Mouse (Mus musculus): ENCODE results near the gene Tec. TPM values are rescaled to one million over a fixed set of nuclear protein-coding genes. Genes with fewer than 3 reads are reported as not detected.

The Tec gene
- polyA plus RNA-seq, 2 experiments from 2014 or later, result 11.5 to 19.9 TPM

DNA sequence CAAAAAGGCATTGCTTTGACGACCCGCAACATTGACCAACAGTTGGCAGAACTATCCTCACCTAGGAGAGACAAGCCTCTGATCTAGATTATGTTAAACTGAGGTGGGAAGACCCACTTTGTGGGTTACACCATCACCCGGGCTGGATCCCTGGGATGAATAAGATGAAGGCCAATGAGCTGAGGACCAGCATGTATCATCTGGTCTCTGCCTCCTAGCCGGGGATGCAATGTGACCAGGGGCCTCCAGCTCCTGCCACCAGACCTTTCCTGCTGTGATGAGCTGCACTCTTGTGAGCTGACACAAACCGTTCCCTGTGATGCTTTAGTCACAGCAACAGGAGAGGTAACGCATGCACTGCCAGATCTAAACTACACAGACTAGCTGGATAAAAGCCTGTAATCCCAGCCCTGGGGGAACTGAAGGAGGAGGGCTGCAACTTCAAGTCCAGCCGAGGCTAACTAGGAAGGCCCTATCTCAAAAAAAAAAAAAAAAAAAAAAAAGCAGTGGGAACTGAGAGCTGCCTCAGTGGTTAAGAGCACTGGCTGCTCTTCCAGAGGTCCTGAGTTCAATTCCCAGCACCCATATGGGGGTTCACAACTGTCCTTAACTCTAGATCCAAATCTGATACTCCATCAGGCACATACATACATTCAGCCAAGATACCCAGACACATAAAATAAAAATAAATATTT is 15.8 kb downstream of the Tec start:
- ATAC-seq, result no peak

DNA sequence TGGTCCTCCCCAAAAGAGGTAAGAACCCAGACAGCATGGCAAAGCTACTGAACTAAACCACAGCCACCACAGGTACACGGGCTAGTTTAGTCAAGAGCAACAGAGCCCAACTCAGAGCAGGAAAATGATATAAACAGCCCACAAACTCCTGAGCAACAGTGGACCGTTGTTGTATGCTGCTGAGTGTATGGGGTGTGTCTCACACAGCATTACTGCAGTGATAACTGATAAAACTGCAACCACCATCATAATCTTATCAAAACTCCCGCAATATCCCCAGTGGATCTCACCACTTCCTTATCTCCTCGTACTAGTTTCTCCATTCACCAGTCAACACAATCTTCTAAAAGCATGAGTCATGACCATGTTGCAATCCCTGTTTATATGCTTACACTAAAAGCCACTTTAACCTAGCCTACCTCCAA is 16.6 kb downstream of the Tec start:
- ATAC-seq, result no peak

- ATAC-seq, result no peak
Observed at GRCm38 (mm10) chr5:72850926-72851673, 17.2 kb downstream of the Tec start.

DNA sequence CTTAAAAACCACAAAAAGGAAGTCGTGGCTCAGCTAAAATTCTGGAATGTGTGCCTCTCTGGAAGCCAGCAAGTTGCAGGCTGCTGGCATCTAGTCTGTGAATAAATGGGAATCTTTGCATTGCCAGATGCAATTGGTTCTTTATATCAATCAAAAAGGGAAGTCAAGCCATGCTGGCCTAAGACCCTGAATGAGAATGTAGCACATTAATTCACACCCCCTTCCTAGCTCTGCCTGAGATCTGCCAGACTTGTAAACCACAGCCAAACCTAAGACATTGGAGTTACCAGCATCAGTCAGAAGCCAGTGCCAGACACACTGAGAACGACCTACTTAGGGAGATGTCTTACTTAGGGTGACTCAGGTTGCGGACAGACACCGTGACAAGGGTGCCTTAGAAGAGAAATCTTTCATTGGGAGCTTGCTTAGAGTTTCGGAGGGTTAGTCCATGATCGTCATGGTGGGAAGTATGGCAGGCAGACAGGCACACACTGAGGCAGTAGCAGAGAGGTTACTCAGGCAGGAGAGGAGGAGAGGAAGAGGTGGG is 19.3 kb downstream of the Tec start:
- ATAC-seq, result no peak

- ATAC-seq, result no peak
Observed at GRCm38 (mm10) chr5:72846712-72847111, 21.6 kb downstream of the Tec start.

DNA sequence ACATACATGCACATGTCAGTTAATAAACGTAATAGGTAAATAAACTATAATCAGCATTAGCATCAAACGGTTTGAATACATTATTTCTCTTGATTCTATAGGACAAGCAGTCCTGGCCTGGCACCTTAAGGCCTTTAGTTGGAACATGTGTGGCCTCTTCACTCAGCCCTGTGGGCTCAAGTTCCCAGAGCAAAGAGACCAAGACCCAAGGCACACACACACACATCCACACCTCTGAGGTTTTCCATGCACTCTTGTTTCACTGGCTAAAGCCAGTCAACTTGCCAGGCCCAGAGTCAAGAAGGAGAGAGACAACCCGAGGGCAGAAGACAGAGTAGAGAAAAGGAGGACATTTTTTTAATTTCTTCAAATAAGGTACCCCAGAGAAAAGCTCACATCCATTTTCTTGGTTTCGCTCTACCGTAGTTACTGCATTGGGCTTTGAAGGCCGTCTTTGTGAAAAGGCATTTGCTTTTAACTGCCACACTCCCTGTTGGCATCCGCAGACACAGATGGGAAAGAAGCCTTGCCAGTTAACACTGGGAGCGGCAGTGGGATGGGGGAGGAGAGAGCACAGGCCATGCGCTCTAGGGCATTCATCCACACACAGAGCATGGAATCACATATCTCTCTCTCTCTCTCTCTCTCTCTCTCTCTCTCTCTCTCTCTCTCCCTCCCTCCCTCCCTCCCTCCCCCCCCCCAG is 22.2 kb downstream of the Tec start:
- no peak for ATAC-seq

- ATAC-seq, result no peak
Observed at GRCm38 (mm10) chr5:72844776-72845495, 23.3 kb downstream of the Tec start.

DNA sequence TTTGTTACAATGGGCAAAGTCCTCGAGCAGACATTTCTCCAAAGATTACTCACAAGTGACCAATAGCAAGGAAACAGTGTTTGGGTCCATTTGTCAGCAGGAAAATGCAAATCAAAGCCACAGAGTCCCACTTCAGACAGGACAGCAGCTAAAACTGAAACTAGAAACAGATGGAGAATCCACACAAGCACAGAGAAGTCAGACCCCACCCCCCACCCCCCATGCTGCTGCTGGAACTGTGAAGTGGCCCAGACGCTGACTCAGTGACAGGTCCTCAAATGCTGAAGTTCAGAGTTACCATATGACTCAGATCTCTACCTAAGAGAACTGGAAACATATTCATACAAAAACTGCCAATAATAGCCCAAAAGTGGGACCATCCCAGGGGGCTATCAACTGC is 24.0 kb downstream of the Tec start:
- ATAC-seq, result peak; percentile 45

DNA sequence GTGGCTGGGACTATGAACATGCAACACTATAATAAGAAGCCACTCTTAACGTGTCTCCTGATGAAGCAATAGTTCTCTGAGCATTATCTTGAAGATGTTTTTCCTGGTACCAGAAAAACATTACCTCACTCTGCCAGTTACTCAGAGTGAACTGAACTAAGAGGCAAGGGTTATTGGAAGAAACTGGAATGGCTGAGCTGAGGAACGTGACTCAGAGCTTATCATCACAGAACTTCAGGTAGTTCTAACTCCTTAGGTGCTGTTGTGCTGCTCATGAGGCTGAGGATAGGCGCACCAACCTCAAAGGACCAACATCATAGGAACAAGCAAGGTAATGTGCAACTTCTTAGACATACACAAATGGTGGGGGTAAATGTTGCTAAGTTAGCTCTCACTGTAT is 28.6 kb downstream of the Tec start:
- no peak for ATAC-seq

DNA sequence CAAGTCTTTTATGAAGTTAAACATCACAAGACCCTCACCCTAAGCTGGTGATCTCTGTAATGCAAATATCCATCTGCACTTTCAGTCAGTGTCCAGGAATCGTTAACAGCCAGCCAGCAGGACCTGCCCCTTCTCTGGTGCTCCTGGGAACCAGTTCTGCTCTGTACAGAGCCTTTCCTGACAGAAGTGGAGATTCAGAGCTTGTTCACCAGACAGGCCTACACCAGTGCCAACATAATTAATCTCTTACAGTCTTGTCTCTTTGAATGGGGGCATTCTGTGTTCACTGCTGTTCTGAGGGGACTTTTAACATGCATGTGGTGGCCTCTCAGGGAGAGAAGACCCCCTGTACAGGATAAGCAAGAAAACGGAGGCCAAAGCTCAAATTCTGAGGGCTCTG is 29.3 kb downstream of the Tec start:
- no peak for ATAC-seq

GRCm38 (mm10) chr5:72835656-72836055 is 32.6 kb downstream of the Tec start:
- no peak for ATAC-seq

DNA sequence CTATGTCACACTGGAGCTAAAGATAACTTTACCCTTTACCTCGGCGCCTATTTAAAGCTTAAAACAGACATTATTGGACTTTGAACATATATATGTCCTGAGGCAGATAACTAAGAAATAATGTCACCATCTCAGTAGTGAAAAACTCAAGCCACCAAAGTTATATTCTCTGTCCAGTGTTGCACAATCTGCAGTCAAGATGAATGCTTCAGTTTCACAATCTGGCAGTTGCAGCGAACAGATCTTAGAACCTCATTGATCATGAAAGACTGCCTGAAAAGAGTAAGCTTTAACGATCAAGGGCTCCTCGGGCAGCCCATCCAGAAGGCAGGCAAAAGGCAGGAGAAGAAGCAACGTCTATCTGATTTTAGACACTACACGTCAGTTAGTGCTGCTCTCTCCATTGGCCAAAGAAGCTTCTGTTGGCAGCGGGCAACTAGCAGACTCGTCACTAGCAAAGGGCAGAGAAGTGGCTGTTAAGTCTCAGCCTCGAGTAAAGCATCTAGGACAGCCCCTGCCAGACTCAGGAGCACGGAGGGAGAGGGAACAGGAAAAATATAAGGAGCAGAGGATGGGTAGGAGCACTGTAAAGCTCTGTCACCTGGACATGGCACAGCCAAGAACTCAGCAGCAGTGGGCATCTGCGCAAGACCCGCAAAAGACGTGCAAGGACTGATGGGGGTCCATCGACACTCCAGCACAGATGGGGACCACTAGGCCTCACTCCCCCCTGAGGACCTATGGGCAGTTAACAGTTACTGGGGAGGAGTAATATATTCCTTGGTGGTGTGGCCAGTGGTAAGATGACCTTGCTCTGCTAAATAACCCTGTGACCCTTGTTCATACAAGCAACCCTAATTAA is 35.1 kb downstream of the Tec start:
- no peak for ATAC-seq

GRCm38 (mm10) chr5:72832191-72832590 is 36.1 kb downstream of the Tec start:
- no peak for ATAC-seq

DNA sequence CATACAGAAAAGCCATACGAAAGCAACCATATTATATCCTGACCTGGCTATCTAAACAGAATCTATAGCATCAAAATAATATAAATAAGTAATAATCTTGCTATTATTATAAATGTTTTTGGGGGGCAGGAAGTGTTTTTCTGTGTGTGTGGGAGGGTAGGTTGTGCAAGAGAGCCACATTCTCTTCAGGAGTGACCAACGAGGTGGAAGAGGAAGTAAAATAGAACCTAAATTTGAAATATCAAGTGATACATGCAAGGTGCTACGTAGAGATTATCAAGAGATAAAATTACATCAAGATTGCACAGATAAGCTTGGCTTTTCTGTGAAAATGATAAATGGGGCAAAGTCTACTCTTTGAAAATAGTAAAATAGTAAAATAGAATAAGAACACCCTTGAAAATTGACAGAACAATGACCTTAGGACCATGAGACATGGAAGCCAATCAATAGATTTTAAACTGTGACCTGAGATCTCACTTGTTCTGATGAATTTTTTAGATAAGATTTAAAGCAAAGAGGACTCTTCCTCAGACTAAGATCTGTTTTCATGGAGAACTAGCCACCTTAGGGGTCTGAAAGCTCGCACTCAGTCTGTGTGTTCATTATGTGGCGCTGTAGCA is 37.2 kb downstream of the Tec start:
- ATAC-seq, result no peak

- ATAC-seq, result no peak
Observed at GRCm38 (mm10) chr5:72829506-72830067, 38.7 kb downstream of the Tec start.

GRCm38 (mm10) chr5:72828401-72828800 is 39.9 kb downstream of the Tec start:
- ATAC-seq, result no peak

DNA sequence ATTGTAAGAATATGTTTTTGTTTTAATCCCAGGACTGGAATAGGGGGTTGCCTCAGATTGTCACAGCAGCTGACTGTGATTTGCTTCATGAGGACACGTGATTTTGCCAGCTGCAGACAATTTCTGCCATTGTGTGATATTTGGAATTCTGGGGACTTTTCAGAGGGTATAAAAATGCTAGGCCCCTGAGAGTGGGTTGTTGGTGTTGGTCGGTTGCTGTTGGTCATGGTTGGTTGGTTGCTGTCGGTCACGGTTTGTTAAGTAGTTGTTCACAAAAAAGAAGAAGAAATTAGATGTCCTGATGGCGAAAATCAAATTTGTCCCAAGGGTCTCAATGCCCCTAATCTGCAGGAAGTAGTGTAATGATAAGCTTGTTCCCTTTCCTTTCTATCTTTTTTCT is 40.8 kb downstream of the Tec start:
- ATAC-seq, result no peak

DNA sequence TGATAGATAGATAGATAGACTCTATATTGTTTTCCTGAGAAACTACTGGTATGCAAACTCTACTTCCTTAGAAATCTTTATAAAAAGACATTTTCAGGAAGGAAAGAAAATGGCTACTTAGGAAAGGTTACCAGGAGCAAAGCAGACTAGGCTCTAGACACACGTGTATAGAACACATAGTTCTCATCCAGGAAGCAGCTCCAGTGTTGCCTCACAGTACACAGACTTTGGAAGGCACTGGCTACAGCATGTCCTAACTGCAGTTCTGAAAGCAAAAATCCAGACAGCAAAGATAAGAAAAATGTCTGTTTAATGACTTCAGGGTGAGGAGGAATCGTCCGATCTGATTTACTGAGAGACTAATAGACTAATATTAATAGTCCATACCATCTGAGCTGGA is 41.8 kb downstream of the Tec start:
- ATAC-seq, result no peak

- no peak for ATAC-seq
Observed at GRCm38 (mm10) chr5:72820651-72821050, 47.6 kb downstream of the Tec start.

DNA sequence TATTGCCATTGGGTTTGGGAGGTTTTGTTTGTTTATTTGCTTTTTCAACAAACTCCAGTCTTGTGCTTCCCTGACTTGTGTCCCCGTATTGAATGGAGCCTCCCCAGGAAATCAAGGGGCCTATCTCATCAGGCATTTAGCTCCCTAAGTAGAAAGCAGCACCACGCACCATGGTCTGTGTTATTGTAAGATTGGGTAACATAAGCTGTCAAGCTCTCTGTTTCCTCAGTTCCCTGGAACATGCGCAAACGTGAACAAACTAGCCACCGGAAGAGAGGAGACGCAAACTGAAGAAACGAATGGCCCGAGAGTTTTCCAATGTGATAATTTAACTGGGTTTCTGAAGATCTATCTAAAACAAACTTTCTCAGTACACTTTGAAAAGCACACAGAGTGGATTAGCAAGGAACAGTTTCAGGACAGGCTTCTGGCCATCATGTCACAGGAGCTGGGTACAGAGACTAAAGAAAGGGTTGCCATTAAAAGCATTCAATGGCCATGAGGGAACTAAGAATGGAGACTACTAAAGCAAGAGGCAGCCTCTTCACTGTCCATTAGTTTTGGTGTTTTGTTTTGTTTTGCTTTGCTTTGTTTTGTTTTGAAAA is 48.1 kb downstream of the Tec start:
- ATAC-seq, result no peak
